Mouse (Mus musculus) ovary, adult 10 weeks (tissue): ENCODE results near the gene Acer2. TPM values are rescaled to one million over a fixed set of nuclear protein-coding genes. Genes with fewer than 3 reads are reported as not detected.

Experiments used
- polyA plus RNA-seq: library from polyadenylated mRNA; stranded (reverse); fragments of 350-450 nt; fragmentation: Illumina TruSeq; extraction: RNeasy Lipid Tissue Mini Kit (QIAGEN cat#74804); gene quantifications from one replicate; pipeline ENCODE4 v1.2.3, GENCODE M21; 2014

Gene Acer2
- 5.8 TPM for polyA plus RNA-seq

DNA sequence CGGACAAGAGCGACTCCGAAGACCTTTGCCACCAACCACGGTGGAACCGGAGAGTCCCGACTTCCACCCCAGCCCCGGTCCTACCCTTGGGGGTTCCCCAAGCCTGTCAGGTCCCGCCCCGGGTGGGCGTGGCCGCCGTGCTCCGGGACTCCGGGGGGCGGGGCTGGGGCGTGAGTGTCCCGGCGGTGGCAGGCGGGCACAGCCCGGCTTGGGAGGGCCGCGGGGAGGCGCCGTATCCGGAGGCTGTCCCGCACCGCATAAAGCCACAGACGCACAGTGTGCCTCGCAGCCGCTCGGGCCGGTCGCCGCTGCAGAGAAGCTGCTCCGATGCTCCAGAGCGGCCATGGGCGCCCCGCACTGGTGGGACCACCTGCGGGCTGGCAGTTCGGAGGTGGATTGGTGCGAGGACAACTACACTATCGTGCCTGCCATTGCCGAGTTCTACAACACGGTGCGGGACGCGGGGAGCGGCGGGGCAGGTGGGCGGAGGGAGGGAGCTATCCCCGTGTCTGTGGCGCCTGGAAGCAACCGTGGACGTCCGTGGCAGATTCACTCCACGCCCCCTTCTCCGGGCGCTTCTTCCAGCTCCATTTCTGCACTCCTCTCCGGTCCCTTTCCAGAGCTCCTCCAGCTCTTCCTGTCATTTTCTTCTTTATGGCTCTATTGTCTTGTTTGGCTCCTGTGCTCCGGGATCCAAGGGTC lies at the start of gene Acer2:
Gene Acer2, plus strand, starts transcription at position 251 of the 702 bp plus-strand sequence.

DNA sequence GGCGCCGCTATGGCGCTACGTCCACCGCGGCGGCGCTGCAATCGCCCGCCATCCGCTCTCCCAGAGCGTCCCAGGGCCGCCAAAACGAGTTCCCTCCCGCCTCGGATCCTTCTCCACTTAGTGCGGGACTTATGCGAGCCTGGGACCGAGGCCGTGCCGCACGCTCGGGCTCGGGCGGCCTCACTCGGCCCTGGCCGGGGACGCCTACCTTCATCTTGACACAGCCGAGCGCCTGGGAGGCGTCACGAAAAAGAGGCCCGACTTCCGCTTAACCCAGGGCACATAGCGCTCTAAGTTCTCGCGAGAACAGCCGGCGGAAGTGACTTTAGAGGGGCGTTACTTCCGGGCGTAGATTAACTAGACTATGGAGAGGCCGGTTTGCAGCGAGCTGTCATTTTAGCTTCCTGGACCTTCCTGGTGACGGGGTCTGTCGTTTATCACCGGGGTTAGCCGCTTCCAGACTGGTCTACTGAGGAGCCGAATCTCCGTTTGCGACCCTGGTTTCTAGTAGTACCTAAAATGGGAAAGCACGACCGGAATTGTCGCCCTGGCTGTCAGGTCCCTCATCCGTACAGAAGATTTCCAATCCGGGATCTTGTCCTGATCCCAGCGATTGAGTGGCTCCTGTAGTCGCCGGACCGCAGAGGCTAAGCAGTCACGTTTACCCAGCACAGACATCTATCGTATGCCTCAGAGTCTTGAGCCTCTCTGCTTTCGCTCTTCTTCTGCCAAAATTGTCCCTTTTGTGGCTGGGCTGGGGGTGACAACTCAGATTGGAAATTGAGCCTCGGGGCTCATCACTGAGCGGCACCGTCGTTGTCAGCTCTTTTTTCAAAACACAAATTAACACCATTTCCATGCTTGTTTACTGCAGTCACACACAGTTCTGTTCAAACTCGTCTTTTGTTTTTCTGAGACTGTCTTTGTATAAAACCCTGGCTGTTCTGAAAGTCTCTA lies 16.8 kb upstream of the Acer2 start, which contains the start of gene Rps6:
Gene Rps6, minus strand, starts transcription at position 300 of the 957 bp plus-strand sequence.

Other genes with a start within 250 kb of the Acer2 start
- gene Plin2, start 204.3 kb upstream of the Acer2 start, polyA plus RNA-seq: 17.0 TPM
- gene Dennd4c, start 125.8 kb upstream of the Acer2 start, polyA plus RNA-seq: 91.7 TPM
- gene Rps6, start 17.0 kb upstream of the Acer2 start, polyA plus RNA-seq: 1,483 TPM